Mouse (Mus musculus) gastrocnemius, postnatal 4 days (tissue): ENCODE results near the gene Gorasp1. TPM values are rescaled to one million over a fixed set of nuclear protein-coding genes. Genes with fewer than 3 reads are reported as not detected.

Experiments used
- total RNA-seq, 2 experiments: library from RNA; stranded (reverse); gene quantifications; 2 replicates each; pipeline ENCODE4 v1.2.3; 2021

Gorasp1 gene
- total RNA-seq, 2 experiments from 2014 or later = 18.8 to 25.2 TPM

Other genes with a start within 250 kb of the Gorasp1 start
- gene Scn10a, start 218.2 kb downstream of the Gorasp1 start, total RNA-seq = under 1 TPM; 0.05 to 0.07 TPM
- gene Scn11a, start 112.1 kb downstream of the Gorasp1 start, total RNA-seq = under 1 TPM in 1 of 2 experiments, not detected in 1; 0.08 TPM
- 10 to 100 TPM; 28.4 to 30.0 TPM for gene Wdr48, start 42.7 kb downstream of the Gorasp1 start, total RNA-seq
- under 1 TPM; 0.15 to 0.34 TPM for gene Ttc21a, start within 50 bp of the Gorasp1 start, total RNA-seq
- 1 to 10 TPM; 4.5 to 5.4 TPM for gene Csrnp1, start 47.1 kb upstream of the Gorasp1 start, total RNA-seq
- gene Xirp1, start 86.0 kb upstream of the Gorasp1 start, total RNA-seq = 100 to 1,000 TPM; 101 to 111 TPM
- gene Cx3cr1, start 132.3 kb upstream of the Gorasp1 start, total RNA-seq = 1 to 10 TPM; 5.5 to 5.6 TPM
- gene Ccr8, start 154.5 kb upstream of the Gorasp1 start, total RNA-seq = not detected
- gene Slc25a38, start 172.8 kb upstream of the Gorasp1 start, total RNA-seq = 10 to 100 TPM; 10.6 TPM
- gene Rpsa, start 190.1 kb upstream of the Gorasp1 start, total RNA-seq = 1,000 to 10,000 TPM in 1 of 2 experiments, 100 to 1,000 TPM in 1; 833 to 1,010 TPM
- gene Mobp, start 212.1 kb upstream of the Gorasp1 start, total RNA-seq = not detected